20 mouse cellular contexts compared by ENCODE assay signal in genomic region chr6:99932923-99933322, GRCm38 (mm10).
DNase-seq lines count a peak whose midpoint lies in the region; ATAC-seq and TF ChIP-seq lines count a peak whose summit lies in the region.
"Had no signal": no experiment of that assay in that cellular context is flagged by ENCODE, and none has a peak within 500 bp of the region (broad histone marks: within the 10 kb centered on the region; RNA-seq: fewer than 3 reads in every experiment).

No protein-coding gene starts in this region.

- no peak overlapping the region for H3K9ac ChIP-seq in forebrain, embryonic 16.5 days (replicated peaks; ENCODE audit: low read depth, low read length)
- no peak overlapping the region for H3K9ac ChIP-seq in forebrain, embryonic 15.5 days (replicated peaks)
- no peak overlapping the region for H3K9ac ChIP-seq in lung, embryonic 14.5 days
- H3K9ac ChIP-seq in stomach, embryonic 15.5 days, result no peak overlapping the region
- H3K9ac ChIP-seq: liver, embryonic 13.5 days; lung, embryonic 15.5 days had no signal

- peaks cover 20% of the 10 kb centered on the region for H3K4me1 ChIP-seq in forebrain, embryonic 16.5 days (replicated peaks; ENCODE audit: control insufficient read depth, insufficient read depth, low read length)
- peaks cover 22% of the 10 kb centered on the region for H3K4me1 ChIP-seq in forebrain, embryonic 15.5 days
- H3K4me1 ChIP-seq in lung, embryonic 14.5 days (ENCODE audit: insufficient read depth), result peaks cover 22% of the 10 kb centered on the region
- H3K4me1 ChIP-seq in stomach, embryonic 15.5 days, result peaks cover 3% of the 10 kb centered on the region; the same call in 1 of the 2 replicates
- peaks cover 12% of the 10 kb centered on the region; the same call in 1 of the 2 replicates for H3K4me1 ChIP-seq in hindbrain, embryonic 10.5 days (replicated peaks)
- H3K4me1 ChIP-seq: liver, embryonic 13.5 days had no signal

- no peak for TF ChIP-seq POLR2A in brain, embryonic 14.5 days (IDR thresholded peaks at IDR 0.05; ENCODE audit: borderline replicate concordance, extremely low read depth, insufficient read depth, insufficient read length, poor library complexity, severe bottlenecking)

- H3K27me3 ChIP-seq in forebrain, embryonic 16.5 days (replicated peaks; ENCODE audit: control insufficient read depth, insufficient read depth, low read length), result no peaks in the 10 kb centered on the region
- no peaks in the 10 kb centered on the region for H3K27me3 ChIP-seq in forebrain, embryonic 15.5 days
- no peaks in the 10 kb centered on the region for H3K27me3 ChIP-seq in lung, embryonic 14.5 days (ENCODE audit: insufficient read depth, low read length)
- H3K27me3 ChIP-seq in stomach, embryonic 15.5 days (replicated peaks), result no peaks in the 10 kb centered on the region
- peaks cover 20% of the 10 kb centered on the region for H3K27me3 ChIP-seq in hindbrain, embryonic 10.5 days (ENCODE audit: insufficient read depth, poor library complexity, severe bottlenecking)
- H3K27me3 ChIP-seq: liver, embryonic 13.5 days; lung, embryonic 15.5 days; Patski had no signal

- WGBS in forebrain, embryonic 16.5 days, result 46% methylated on average over 2 of the region's 2 CpGs
- 45% methylated on average over 2 of the region's 2 CpGs for WGBS in forebrain, embryonic 15.5 days
- WGBS in lung, embryonic 14.5 days, result 45% methylated on average over 2 of the region's 2 CpGs
- WGBS in stomach, embryonic 15.5 days, result 50% methylated on average over 2 of the region's 2 CpGs
- 49% methylated on average over 2 of the region's 2 CpGs for WGBS in hindbrain, embryonic 10.5 days

- no peak overlapping the region for H3K4me3 ChIP-seq in forebrain, embryonic 16.5 days (replicated peaks; ENCODE audit: low read length)
- no peak overlapping the region for H3K4me3 ChIP-seq in forebrain, embryonic 15.5 days
- no peak overlapping the region for H3K4me3 ChIP-seq in lung, embryonic 14.5 days (ENCODE audit: low read depth, low read length)
- no peak overlapping the region for H3K4me3 ChIP-seq in stomach, embryonic 15.5 days (replicated peaks)
- no peak overlapping the region for H3K4me3 ChIP-seq in hindbrain, embryonic 10.5 days
- H3K4me3 ChIP-seq: heart, embryonic 10.5 days; liver, embryonic 13.5 days; lung, embryonic 15.5 days; midbrain, embryonic 10.5 days had no signal

- intact Hi-C loops in gastrocnemius, postnatal 14 days (cut with DNase I; ENCODE audit: low total_unique reads), result no loop called here

- DNase-seq in lung, embryonic 14.5 days, result peak; percentile 59
- DNase-seq in lung, adult 18-20 months, result no peak
- peak; percentile 73 for DNase-seq in brain, embryonic 14.5 days (ENCODE audit: low read depth)
- DNase-seq in hindbrain, embryonic 10.5 days (ENCODE audit: low spot score), result no peak
- no peak for DNase-seq in gastrocnemius, postnatal 14 days
- DNase-seq: adrenal gland, adult 8-10 months; cerebellum, adult 8-10 months; heart, postnatal 4 days; kidney, postnatal 25 days; liver, embryonic 13.5 days had no signal

- H3K4me2 ChIP-seq in forebrain, embryonic 16.5 days (ENCODE audit: low read length), result no peak overlapping the region
- H3K4me2 ChIP-seq in forebrain, embryonic 15.5 days (replicated peaks), result no peak overlapping the region
- no peak overlapping the region for H3K4me2 ChIP-seq in lung, embryonic 14.5 days
- H3K4me2 ChIP-seq in stomach, embryonic 15.5 days, result no peak overlapping the region
- H3K4me2 ChIP-seq: liver, embryonic 13.5 days; lung, embryonic 15.5 days had no signal

- no peaks in the 10 kb centered on the region for H3K9me3 ChIP-seq in forebrain, embryonic 16.5 days (ENCODE audit: control insufficient read depth, low read length)
- no peaks in the 10 kb centered on the region for H3K9me3 ChIP-seq in forebrain, embryonic 15.5 days
- no peaks in the 10 kb centered on the region for H3K9me3 ChIP-seq in lung, embryonic 14.5 days (ENCODE audit: low read depth, low read length)
- no peaks in the 10 kb centered on the region for H3K9me3 ChIP-seq in stomach, embryonic 15.5 days
- H3K9me3 ChIP-seq in hindbrain, embryonic 10.5 days, result no peaks in the 10 kb centered on the region
- H3K9me3 ChIP-seq: heart, embryonic 10.5 days; liver, embryonic 13.5 days; lung, embryonic 15.5 days; midbrain, embryonic 10.5 days had no signal

- no peak for TF ChIP-seq CTCF in lung, embryonic 14.5 days (IDR thresholded peaks at IDR 0.05; ENCODE audit: low read depth)
- no peak for TF ChIP-seq CTCF in brain, embryonic 14.5 days (IDR thresholded peaks at IDR 0.05; ENCODE audit: borderline replicate concordance, extremely low read depth, insufficient read depth, insufficient read length)

- ATAC-seq in forebrain, embryonic 16.5 days, result peak; percentile 45; the same call in 1 of the 2 replicates
- ATAC-seq in forebrain, embryonic 15.5 days (replicated peaks), result no peak
- ATAC-seq in lung, embryonic 14.5 days (ENCODE audit: insufficient read depth), result no peak
- peak; percentile 36; the same call in 1 of the 2 replicates for ATAC-seq in stomach, embryonic 15.5 days (ENCODE audit: insufficient read depth, low FRiP score, low read depth)
- ATAC-seq: hindbrain, embryonic 16.5 days; intestine, postnatal 0 days; Patski had no signal

- H3K36me3 ChIP-seq in forebrain, embryonic 16.5 days (ENCODE audit: control insufficient read depth, insufficient read depth), result no peaks in the 10 kb centered on the region
- no peaks in the 10 kb centered on the region for H3K36me3 ChIP-seq in forebrain, embryonic 15.5 days
- no peaks in the 10 kb centered on the region for H3K36me3 ChIP-seq in lung, embryonic 14.5 days (ENCODE audit: insufficient read depth)
- H3K36me3 ChIP-seq in stomach, embryonic 15.5 days, result no peaks in the 10 kb centered on the region
- no peaks in the 10 kb centered on the region for H3K36me3 ChIP-seq in hindbrain, embryonic 10.5 days
- H3K36me3 ChIP-seq: heart, embryonic 10.5 days; liver, embryonic 13.5 days; lung, embryonic 15.5 days; midbrain, embryonic 10.5 days had no signal

- no peak overlapping the region for H3K27ac ChIP-seq in forebrain, embryonic 16.5 days (ENCODE audit: low read length)
- H3K27ac ChIP-seq in forebrain, embryonic 15.5 days (replicated peaks), result no peak overlapping the region
- H3K27ac ChIP-seq in lung, embryonic 14.5 days (ENCODE audit: low read depth), result no peak overlapping the region
- H3K27ac ChIP-seq in stomach, embryonic 15.5 days, result no peak overlapping the region
- H3K27ac ChIP-seq in hindbrain, embryonic 10.5 days, result no peak overlapping the region
- H3K27ac ChIP-seq: heart, embryonic 10.5 days; liver, embryonic 13.5 days; lung, embryonic 15.5 days; macrophage; midbrain, embryonic 10.5 days had no signal

Comparison
In these comparisons a context has a peak if more than half of its experiments do, and no peak if none do; other contexts are left out.
1. ATAC-seq: peak in forebrain, embryonic 16.5 days (single experiment) and stomach, embryonic 15.5 days (single experiment); none in forebrain, embryonic 15.5 days (single experiment) and lung, embryonic 14.5 days (single experiment).
2. DNase-seq: peak in lung, embryonic 14.5 days (single experiment) and brain, embryonic 14.5 days (single experiment); none in lung, adult 18-20 months (0 of 2), hindbrain, embryonic 10.5 days (single experiment) and gastrocnemius, postnatal 14 days (single experiment).